Mouse (Mus musculus) brown adipose tissue, adult 24 weeks (tissue): ENCODE results near the gene Fmnl3. TPM values are rescaled to one million over a fixed set of nuclear protein-coding genes. Genes with fewer than 3 reads are reported as not detected.
A peak's percentile ranks its signal among the peaks of the same experiment; 100 is the strongest.

Experiments used
- H3K27ac ChIP-seq: fragments of 200-500 bp; replicated peaks from 2 replicates; pipeline ENCODE4 v1.5.1; 2012; ENCODE audit warnings: low read depth, mild to moderate bottlenecking, low read length
- H3K4me1 ChIP-seq: fragments of 200-500 bp; 2 replicates; pipeline ENCODE4 v1.6.1; 2012; ENCODE audit warnings: low read length, mixed read lengths; ENCODE audit not compliant: control insufficient read depth, insufficient read depth, insufficient read length
- H3K4me3 ChIP-seq: fragments of 200-500 bp; 2 replicates; pipeline ENCODE4 v1.5.1; 2012; ENCODE audit warnings: low read depth, mild to moderate bottlenecking, low read length, moderate library complexity; ENCODE audit not compliant: insufficient read depth
- polyA plus RNA-seq: library from polyadenylated mRNA; stranded (reverse); fragments of >200 nt; gene quantifications from 2 replicates; pipeline ENCODE4 v1.2.4, GENCODE M21; 2012; ENCODE audit not compliant: missing spikeins, insufficient read depth, insufficient read length

Gene Fmnl3
- polyA plus RNA-seq, 1 experiment, result 3.6 TPM

GRCm38 (mm10) chr15:99342194-99342981 lies 27.9 kb downstream of the Fmnl3 start:
- H3K4me1 ChIP-seq, result peaks cover 59% of the 10 kb centered on the region
- H3K27ac ChIP-seq, result no peak overlapping the region
- no peak overlapping the region for H3K4me3 ChIP-seq

GRCm38 (mm10) chr15:99341102-99341501 lies 29.2 kb downstream of the Fmnl3 start:
- Histone ChIP-seq H3K4me1 (peaks cover 59% of the 10 kb centered on the region), H3K27ac (0 out of 2 replicates have a peak overlapping the region, but pooled peaks have one; percentile 3), H3K4me3 (no peak overlapping the region)

DNA sequence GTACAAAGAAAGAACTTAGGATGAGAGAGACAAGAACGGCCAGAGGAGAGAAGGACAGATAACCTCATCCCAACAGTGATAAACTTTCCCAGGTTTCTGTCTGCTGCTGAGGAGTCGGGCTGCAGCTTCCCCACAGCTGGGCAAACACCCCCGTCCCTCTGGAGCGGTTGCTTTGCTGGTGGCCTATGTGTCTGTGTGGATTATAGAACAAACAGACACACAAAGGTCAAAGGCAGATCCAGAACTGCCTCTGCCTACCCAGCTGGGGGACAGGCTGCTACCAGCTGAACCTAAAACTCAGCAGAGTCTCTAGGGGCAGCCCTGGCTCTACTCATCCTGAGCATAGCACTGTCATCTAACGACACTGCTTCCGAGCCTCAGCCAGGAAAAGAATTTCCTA lies 30.6 kb downstream of the Fmnl3 start:
- peaks cover 57% of the 10 kb centered on the region for H3K4me1 ChIP-seq
- H3K4me3 ChIP-seq, result no peak overlapping the region
- H3K27ac ChIP-seq, result 0 out of 2 replicates have a peak overlapping the region, but pooled peaks have one; percentile 20

GRCm38 (mm10) chr15:99338916-99339315 lies 31.4 kb downstream of the Fmnl3 start:
- peaks cover 59% of the 10 kb centered on the region for H3K4me1 ChIP-seq
- no peak overlapping the region for H3K4me3 ChIP-seq
- no peak overlapping the region for H3K27ac ChIP-seq

DNA sequence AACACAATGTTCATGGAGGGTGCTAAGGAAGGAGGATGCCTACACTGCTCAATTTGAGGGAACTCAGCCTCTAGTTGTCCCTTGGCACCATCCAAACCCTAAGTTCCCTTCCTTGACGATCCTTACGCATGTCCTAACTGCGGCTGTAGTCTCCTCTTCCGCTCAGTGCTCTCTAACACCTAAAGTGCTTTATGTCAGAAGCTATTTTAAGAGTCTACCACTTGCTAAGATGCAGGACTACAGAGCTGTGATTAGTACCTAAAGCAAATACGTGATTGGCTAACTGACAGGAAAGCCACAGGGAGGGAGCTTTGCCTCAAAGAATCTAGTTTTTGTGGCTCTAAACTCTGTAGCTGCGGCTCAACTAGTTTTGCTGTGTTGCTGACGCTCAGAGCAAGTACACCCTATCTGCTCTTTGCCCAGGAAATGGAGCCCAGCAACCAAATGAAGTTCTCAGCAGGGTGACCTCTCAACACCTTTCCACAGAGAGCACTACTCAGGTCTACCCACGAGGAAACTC lies 34.4 kb downstream of the Fmnl3 start:
- Histone ChIP-seq H3K4me1 (peaks cover 62% of the 10 kb centered on the region), H3K27ac (peak overlapping the region; percentile 41), H3K4me3 (no peak overlapping the region)

DNA sequence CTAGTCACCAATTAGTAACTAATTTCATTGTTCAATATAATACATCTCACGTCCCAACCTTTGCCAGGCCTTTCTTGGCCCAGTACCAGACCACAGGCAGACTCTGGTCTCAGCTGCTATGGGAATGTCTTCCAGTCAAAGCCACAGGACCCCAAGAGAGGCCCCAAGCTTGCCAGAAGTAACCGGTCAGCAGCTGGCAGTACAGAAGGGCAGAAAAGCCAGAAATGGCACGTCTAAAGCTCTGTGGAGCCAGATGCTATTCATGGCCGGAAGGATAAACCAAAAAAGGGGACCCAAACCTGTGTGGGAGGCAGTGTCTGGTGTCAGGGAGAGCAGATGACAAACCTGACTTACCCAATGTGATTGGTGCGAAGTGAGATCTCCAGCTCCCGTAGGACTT lies 35.8 kb downstream of the Fmnl3 start:
- H3K4me3 ChIP-seq, result no peak overlapping the region
- peaks cover 66% of the 10 kb centered on the region for H3K4me1 ChIP-seq
- peak overlapping the region; percentile 94 for H3K27ac ChIP-seq

GRCm38 (mm10) chr15:99333676-99334065 lies 36.6 kb downstream of the Fmnl3 start:
- peaks cover 62% of the 10 kb centered on the region for H3K4me1 ChIP-seq
- H3K4me3 ChIP-seq, result no peak overlapping the region
- peak overlapping the region; percentile 94 for H3K27ac ChIP-seq

- Histone ChIP-seq H3K27ac (peak overlapping the region; percentile 94), H3K4me3 (no peak overlapping the region), H3K4me1 (peaks cover 62% of the 10 kb centered on the region)
These were observed 37.2 kb downstream of the Fmnl3 start for GRCm38 (mm10) chr15:99332921-99333675.

DNA sequence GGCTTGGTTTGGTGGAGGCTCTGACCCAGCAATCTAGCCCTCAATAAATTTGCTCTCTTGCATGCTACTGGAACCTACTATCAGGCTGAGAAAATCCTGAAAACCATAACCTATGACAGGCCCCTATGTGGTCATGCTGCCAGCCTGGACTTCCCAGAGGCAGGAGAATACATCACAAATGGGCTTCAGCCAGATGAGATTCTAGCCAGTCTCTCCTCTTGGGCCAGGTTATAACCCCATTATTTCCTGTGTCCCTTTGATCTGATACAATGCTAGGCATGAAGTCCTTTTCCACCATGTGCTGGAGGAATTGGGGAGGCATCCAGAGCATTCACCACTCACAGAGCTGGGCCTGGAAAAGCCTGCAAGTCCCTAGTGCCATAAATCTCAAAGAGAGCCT lies 38.2 kb downstream of the Fmnl3 start:
- Histone ChIP-seq H3K4me3 (no peak overlapping the region), H3K4me1 (peaks cover 60% of the 10 kb centered on the region)

DNA sequence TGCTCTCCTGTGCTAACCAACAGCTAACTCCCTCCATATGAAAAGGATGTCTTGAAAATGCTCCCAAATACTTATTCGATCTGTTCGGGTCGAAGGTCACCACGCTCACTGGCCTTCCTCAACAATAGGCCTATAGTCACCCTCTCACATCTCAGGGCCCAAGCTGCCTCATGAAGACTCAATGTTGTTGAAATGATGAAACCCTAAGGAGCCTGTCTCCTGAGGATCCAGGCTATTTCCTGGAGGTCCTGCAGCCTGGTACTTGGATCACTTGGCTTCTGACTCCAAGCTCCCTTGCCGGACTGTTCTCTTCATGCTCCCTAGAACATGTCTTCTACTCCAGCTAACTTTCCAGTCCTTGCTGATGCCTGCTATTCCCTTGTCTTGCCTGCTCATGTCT lies 38.9 kb downstream of the Fmnl3 start:
- no peak overlapping the region for H3K4me3 ChIP-seq
- peaks cover 57% of the 10 kb centered on the region for H3K4me1 ChIP-seq
- peak overlapping the region; percentile 80 for H3K27ac ChIP-seq

More for the DNA sequence above, 38.2 kb downstream of the Fmnl3 start:
- peak overlapping the region; percentile 80 for H3K27ac ChIP-seq

- Histone ChIP-seq H3K4me3 (no peak overlapping the region), H3K4me1 (peaks cover 52% of the 10 kb centered on the region), H3K27ac (peak overlapping the region; percentile 58)
These were observed 40.0 kb downstream of the Fmnl3 start for GRCm38 (mm10) chr15:99330324-99330723.

DNA sequence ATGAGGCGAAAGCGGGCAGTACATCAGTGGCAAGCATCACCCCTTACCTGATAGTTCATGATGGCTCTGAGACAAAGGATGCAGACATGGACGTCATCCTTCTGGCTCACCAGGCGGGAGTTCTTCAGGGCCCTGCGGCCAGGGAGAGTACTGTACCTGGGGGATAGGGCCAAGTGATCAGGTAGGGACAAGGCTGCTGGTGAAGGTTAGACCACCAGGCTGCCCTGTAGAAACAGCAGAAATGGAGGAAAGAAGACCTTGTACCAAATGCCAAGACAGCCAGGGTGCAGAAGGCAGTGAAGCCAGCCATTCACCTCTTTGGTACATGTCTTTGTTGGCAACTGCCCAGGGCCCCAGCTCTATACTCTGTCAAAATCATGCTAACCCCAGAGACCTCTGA lies 42.3 kb downstream of the Fmnl3 start:
- Histone ChIP-seq H3K4me3 (no peak overlapping the region), H3K27ac (peak overlapping the region; percentile 78), H3K4me1 (peaks cover 50% of the 10 kb centered on the region)

DNA sequence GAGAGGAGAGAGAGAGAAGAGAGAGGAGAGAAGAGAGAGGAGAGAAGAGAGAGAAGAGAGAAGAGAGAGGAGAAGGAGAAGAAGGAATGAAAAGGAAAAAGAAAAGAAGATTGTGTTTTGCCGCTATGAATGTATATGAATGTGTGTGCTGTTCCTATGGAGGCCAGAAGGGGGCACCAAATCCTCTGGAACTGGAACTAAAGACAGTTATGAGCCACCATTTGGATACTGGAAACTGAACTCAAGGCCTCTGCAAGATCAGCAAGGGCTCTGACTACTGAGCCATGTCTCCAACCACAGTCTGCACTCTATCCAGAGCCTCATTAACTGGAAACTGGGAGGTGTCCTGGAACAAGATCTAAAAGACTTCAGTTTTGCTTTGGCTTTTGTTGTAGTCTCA lies 43.3 kb downstream of the Fmnl3 start:
- Histone ChIP-seq H3K27ac (peak overlapping the region; percentile 78), H3K4me1 (peaks cover 42% of the 10 kb centered on the region)

GRCm38 (mm10) chr15:99326407-99326806 lies 43.9 kb downstream of the Fmnl3 start:
- peak overlapping the region; percentile 78 for H3K27ac ChIP-seq
- no peak overlapping the region for H3K4me3 ChIP-seq

More for the DNA sequence above, 43.3 kb downstream of the Fmnl3 start:
- H3K4me3 ChIP-seq, result no peak overlapping the region

GRCm38 (mm10) chr15:99325598-99325997 lies 44.7 kb downstream of the Fmnl3 start:
- peak overlapping the region; percentile 69 for H3K27ac ChIP-seq

More at GRCm38 (mm10) chr15:99326407-99326806, 43.9 kb downstream of the Fmnl3 start:
- peaks cover 36% of the 10 kb centered on the region for H3K4me1 ChIP-seq

More at GRCm38 (mm10) chr15:99325598-99325997, 44.7 kb downstream of the Fmnl3 start:
- H3K4me1 ChIP-seq, result peaks cover 34% of the 10 kb centered on the region
- no peak overlapping the region for H3K4me3 ChIP-seq
